Comparison of ENCODE assay signal across 17 mouse cellular contexts in the genomic region with DNA sequence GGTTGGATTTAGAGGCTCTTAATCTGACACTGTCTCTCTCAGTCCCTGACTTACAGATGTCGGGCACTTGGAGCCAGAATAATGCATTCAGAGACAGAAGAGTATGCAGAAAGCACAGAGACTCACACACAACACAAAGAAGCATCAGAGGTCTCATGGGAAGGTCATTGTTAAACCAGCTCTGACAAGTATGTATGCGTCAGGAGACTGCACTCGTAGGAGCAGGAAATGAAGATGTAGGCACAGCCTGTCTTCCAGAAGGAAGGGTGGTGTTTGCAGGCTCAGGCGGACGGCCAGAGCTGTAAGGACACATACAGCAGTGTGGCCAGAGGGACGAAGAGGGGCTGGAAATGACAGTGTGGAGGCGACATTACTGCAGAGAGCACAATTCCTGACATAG.
"Had no signal": no experiment of that assay in that cellular context is flagged by ENCODE, and none has a peak within 500 bp of the region (broad histone marks: within the 10 kb centered on the region; RNA-seq: fewer than 3 reads in every experiment).

No protein-coding gene starts in this region.

- H3K9ac ChIP-seq: limb, embryonic 12.5 days; limb, embryonic 15.5 days; liver, embryonic 14.5 days; liver, postnatal 0 days; lung, embryonic 15.5 days had no signal

- H3K4me3 ChIP-seq: layer of hippocampus, adult 2 months; limb, embryonic 12.5 days; limb, embryonic 15.5 days; lung, embryonic 15.5 days had no signal

- H3K4me1 ChIP-seq: limb, embryonic 15.5 days had no signal

- H3K9me3 ChIP-seq: limb, embryonic 12.5 days; limb, embryonic 15.5 days; lung, embryonic 15.5 days had no signal

- H3K27ac ChIP-seq: kidney, postnatal 0 days; layer of hippocampus, adult 2 months; limb, embryonic 12.5 days; limb, embryonic 15.5 days; liver, embryonic 14.5 days; lung, embryonic 15.5 days had no signal

- H3K4me2 ChIP-seq: limb, embryonic 12.5 days; limb, embryonic 15.5 days; liver, embryonic 11.5 days; lung, embryonic 15.5 days; midbrain, embryonic 11.5 days had no signal

- H3K27me3 ChIP-seq: limb, embryonic 12.5 days; limb, embryonic 15.5 days; lung, embryonic 15.5 days had no signal

- ATAC-seq: intestine, postnatal 0 days had no signal

- DNase-seq: kidney, postnatal 25 days; layer of hippocampus, adult 9-11 months; left cerebral cortex, postnatal 4 days; liver, postnatal 0 days; lung, postnatal 14 days; lung, postnatal 4 days; midbrain, embryonic 14.5 days; thymus, postnatal 36 days had no signal

- H3K36me3 ChIP-seq: limb, embryonic 12.5 days; lung, embryonic 15.5 days had no signal
